Mouse (Mus musculus): ENCODE measurements at regions not wholly inside any gene's neighbourhood (a gene's known extent, or its start where the extent isn't known, plus 50 kb on each side); places are given as distances from the start of the nearest gene placed in this dataset.

- Histone ChIP-seq H3K4me2 (replicated peaks; ENCODE audit: low read depth) (no peak overlapping the region), H3K27ac (replicated peaks) (no peak overlapping the region), H3K4me1 (replicated peaks; ENCODE audit: control insufficient read depth, insufficient read depth) (no peaks in the 10 kb centered on the region), H3K4me3 (ENCODE audit: low read depth, low read length) (no peak overlapping the region), H3K9me3 (ENCODE audit: control insufficient read depth, low read length) (no peaks in the 10 kb centered on the region), H3K9ac (ENCODE audit: low read length) (no peak overlapping the region), H3K27me3 (ENCODE audit: control insufficient read depth, insufficient read depth, low read length) (no peaks in the 10 kb centered on the region), H3K36me3 (ENCODE audit: control insufficient read depth, insufficient read depth, low read length) (no peaks in the 10 kb centered on the region)
- ATAC-seq (ENCODE audit: low FRiP score, low TSS enrichment) (no peak), DNase-seq (ENCODE audit: low spot score) (no peak)
- 55% methylated on average over 5 of the region's 5 CpGs for WGBS
- TF ChIP-seq EP300 (optimal IDR thresholded peaks at IDR 0.05) = no peak
- TF ChIP-seq CTCF (IDR thresholded peaks at IDR 0.05; ENCODE audit: low read depth) = no peak
Observed at GRCm38 (mm10) chr2:137323445-137323844, 207.0 kb upstream of the Jag1 start.

GRCm38 (mm10) chr2:137310511-137310910, 194.1 kb upstream of the Jag1 start:
- DNase-seq (ENCODE audit: low spot score) (no peak), ATAC-seq (ENCODE audit: low FRiP score, low TSS enrichment) (no peak)
- TF ChIP-seq EP300 (optimal IDR thresholded peaks at IDR 0.05) (no peak), CTCF (IDR thresholded peaks at IDR 0.05; ENCODE audit: low read depth) (no peak)
- Histone ChIP-seq H3K27ac (replicated peaks) (no peak overlapping the region), H3K9ac (ENCODE audit: low read length) (no peak overlapping the region), H3K9me3 (ENCODE audit: control insufficient read depth, low read length) (no peaks in the 10 kb centered on the region), H3K27me3 (ENCODE audit: control insufficient read depth, insufficient read depth, low read length) (no peaks in the 10 kb centered on the region), H3K36me3 (ENCODE audit: control insufficient read depth, insufficient read depth, low read length) (no peaks in the 10 kb centered on the region), H3K4me2 (replicated peaks; ENCODE audit: low read depth) (no peak overlapping the region), H3K4me3 (ENCODE audit: low read depth, low read length) (no peak overlapping the region), H3K4me1 (replicated peaks; ENCODE audit: control insufficient read depth, insufficient read depth) (no peaks in the 10 kb centered on the region)
- WGBS = 53% methylated on average over 4 of the region's 4 CpGs

GRCm38 (mm10) chr2:137308116-137308515, 191.7 kb upstream of the Jag1 start:
- no peak overlapping the region for H3K4me2 ChIP-seq (replicated peaks; ENCODE audit: low read depth)
- no peaks in the 10 kb centered on the region for H3K4me1 ChIP-seq (replicated peaks; ENCODE audit: control insufficient read depth, insufficient read depth)
- DNase-seq (ENCODE audit: low spot score) = no peak
- H3K36me3 ChIP-seq (ENCODE audit: control insufficient read depth, insufficient read depth, low read length) = no peaks in the 10 kb centered on the region
- ATAC-seq (ENCODE audit: low FRiP score, low TSS enrichment) = no peak
- H3K9ac ChIP-seq (ENCODE audit: low read length) = no peak overlapping the region
- H3K27ac ChIP-seq (replicated peaks) = no peak overlapping the region
- H3K4me3 ChIP-seq (ENCODE audit: low read depth, low read length) = no peak overlapping the region
- TF ChIP-seq EP300 (optimal IDR thresholded peaks at IDR 0.05) = no peak
- TF ChIP-seq CTCF (IDR thresholded peaks at IDR 0.05; ENCODE audit: low read depth) = no peak
- no peaks in the 10 kb centered on the region for H3K27me3 ChIP-seq (ENCODE audit: control insufficient read depth, insufficient read depth, low read length)
- WGBS = 71% methylated on average over 9 of the region's 9 CpGs
- no peaks in the 10 kb centered on the region for H3K9me3 ChIP-seq (ENCODE audit: control insufficient read depth, low read length)

GRCm38 (mm10) chr2:137301474-137302267, 185.2 kb upstream of the Jag1 start:
- 29% methylated on average over 4 of the region's 4 CpGs for WGBS
- TF ChIP-seq CTCF (IDR thresholded peaks at IDR 0.05; ENCODE audit: low read depth) = no peak
- no peak for TF ChIP-seq EP300 (optimal IDR thresholded peaks at IDR 0.05)
- ATAC-seq (ENCODE audit: low FRiP score, low TSS enrichment) (no peak), DNase-seq (ENCODE audit: low spot score) (peak; percentile 30)
- no peaks in the 10 kb centered on the region for H3K27me3 ChIP-seq (ENCODE audit: control insufficient read depth, insufficient read depth, low read length)
- no peak overlapping the region for H3K9ac ChIP-seq (ENCODE audit: low read length)
- H3K4me2 ChIP-seq (replicated peaks; ENCODE audit: low read depth) = no peak overlapping the region
- no peaks in the 10 kb centered on the region for H3K9me3 ChIP-seq (ENCODE audit: control insufficient read depth, low read length)
- H3K36me3 ChIP-seq (ENCODE audit: control insufficient read depth, insufficient read depth, low read length) = no peaks in the 10 kb centered on the region
- no peak overlapping the region for H3K4me3 ChIP-seq (ENCODE audit: low read depth, low read length)
- H3K4me1 ChIP-seq (replicated peaks; ENCODE audit: control insufficient read depth, insufficient read depth) = no peaks in the 10 kb centered on the region
- H3K27ac ChIP-seq (replicated peaks) = no peak overlapping the region

GRCm38 (mm10) chr2:137289231-137289630, 172.8 kb upstream of the Jag1 start:
- H3K4me1 ChIP-seq (replicated peaks; ENCODE audit: control insufficient read depth, insufficient read depth) = no peaks in the 10 kb centered on the region
- H3K9me3 ChIP-seq (ENCODE audit: control insufficient read depth, low read length) = no peaks in the 10 kb centered on the region
- no peak overlapping the region for H3K27ac ChIP-seq (replicated peaks)
- TF ChIP-seq EP300 (optimal IDR thresholded peaks at IDR 0.05) (no peak), CTCF (IDR thresholded peaks at IDR 0.05; ENCODE audit: low read depth) (no peak)
- DNase-seq (ENCODE audit: low spot score) (no peak), ATAC-seq (ENCODE audit: low FRiP score, low TSS enrichment) (no peak)
- H3K36me3 ChIP-seq (ENCODE audit: control insufficient read depth, insufficient read depth, low read length) = no peaks in the 10 kb centered on the region
- no peak overlapping the region for H3K4me3 ChIP-seq (ENCODE audit: low read depth, low read length)
- H3K27me3 ChIP-seq (ENCODE audit: control insufficient read depth, insufficient read depth, low read length) = no peaks in the 10 kb centered on the region
- no peak overlapping the region for H3K9ac ChIP-seq (ENCODE audit: low read length)
- H3K4me2 ChIP-seq (replicated peaks; ENCODE audit: low read depth) = no peak overlapping the region
- 79% methylated on average over 3 of the region's 3 CpGs for WGBS

GRCm38 (mm10) chr2:137271575-137272180, 155.2 kb upstream of the Jag1 start:
- no peaks in the 10 kb centered on the region for H3K27me3 ChIP-seq (ENCODE audit: control insufficient read depth, insufficient read depth, low read length)
- no peak overlapping the region for H3K9ac ChIP-seq (ENCODE audit: low read length)
- no peak for DNase-seq (ENCODE audit: low spot score)
- 50% methylated on average over 5 of the region's 5 CpGs for WGBS
- no peak for ATAC-seq (ENCODE audit: low FRiP score, low TSS enrichment)
- H3K36me3 ChIP-seq (ENCODE audit: control insufficient read depth, insufficient read depth, low read length) = no peaks in the 10 kb centered on the region
- no peak overlapping the region for H3K27ac ChIP-seq (replicated peaks)
- TF ChIP-seq EP300 (optimal IDR thresholded peaks at IDR 0.05) (no peak), CTCF (IDR thresholded peaks at IDR 0.05; ENCODE audit: low read depth) (no peak)
- H3K4me1 ChIP-seq (replicated peaks; ENCODE audit: control insufficient read depth, insufficient read depth) = no peaks in the 10 kb centered on the region
- H3K4me3 ChIP-seq (ENCODE audit: low read depth, low read length) = no peak overlapping the region
- no peak overlapping the region for H3K4me2 ChIP-seq (replicated peaks; ENCODE audit: low read depth)
- no peaks in the 10 kb centered on the region for H3K9me3 ChIP-seq (ENCODE audit: control insufficient read depth, low read length)

All from stomach, postnatal 0 days (tissue).